Mouse (Mus musculus) embryonic facial prominence, embryonic 14.5 days (tissue): ENCODE data around the gene Fut2. TPM values are rescaled to one million over a fixed set of nuclear protein-coding genes. Genes with fewer than 3 reads are reported as not detected.
A peak's percentile ranks its signal among the peaks of the same experiment; 100 is the strongest.

ENCODE experiments used
- ATAC-seq: fragments of 200-750 bp; cut with Nextera tagmentation; 2 replicates; pipeline ENCODE4 v1.8.0; 2017; ENCODE audit warnings: low read depth, moderate number of reproducible peaks, moderate TSS enrichment
- DNase-seq: peaks from one replicate; pipeline ENCODE4 v3.0.0-alpha.2; 2015; ENCODE audit warnings: low spot score
- H3K27ac ChIP-seq: fragments of 300-500 bp; sonication (generic); replicated peaks from 2 replicates; pipeline ENCODE4 v1.5.1; 2014; ENCODE audit warnings: low read depth, mild to moderate bottlenecking, low read length, moderate library complexity
- H3K27me3 ChIP-seq: fragments of 300-500 bp; sonication (generic); replicated peaks from 2 replicates; pipeline ENCODE4 v1.6.1; 2014; ENCODE audit warnings: low read length; ENCODE audit not compliant: control insufficient read depth, insufficient read depth
- H3K36me3 ChIP-seq: fragments of 300-500 bp; sonication (generic); 2 replicates; pipeline ENCODE4 v1.6.1; 2014; ENCODE audit warnings: low read length, mixed read lengths; ENCODE audit not compliant: control insufficient read depth, insufficient read depth
- H3K4me1 ChIP-seq: fragments of 300-500 bp; sonication (generic); 2 replicates; pipeline ENCODE4 v1.6.1; 2014; ENCODE audit warnings: antibody characterized with exemption, low read length; ENCODE audit not compliant: control insufficient read depth, insufficient read depth
- H3K4me2 ChIP-seq: fragments of 300-500 bp; sonication (generic); 2 replicates; pipeline ENCODE4 v1.6.1; 2014; ENCODE audit warnings: low read depth, mild to moderate bottlenecking, low read length, moderate library complexity, mixed read lengths
- H3K4me3 ChIP-seq: fragments of 300-500 bp; sonication (generic); 2 replicates; pipeline ENCODE4 v1.5.1; 2014; ENCODE audit warnings: low read depth, mild to moderate bottlenecking, low read length
- H3K9ac ChIP-seq: fragments of 300-500 bp; sonication (generic); 2 replicates; pipeline ENCODE4 v1.6.1; 2014; ENCODE audit warnings: low read depth, mild to moderate bottlenecking, low read length, moderate library complexity, mixed read lengths
- H3K9me3 ChIP-seq: fragments of 300-500 bp; sonication (generic); 2 replicates; pipeline ENCODE4 v1.6.1; 2016; ENCODE audit warnings: low read length; ENCODE audit not compliant: control insufficient read depth
- WGBS: fragments of 180-500 bp; shearing (Covaris S2); extraction: QIAGEN DNeasy Blood & Tissue Kit; methylation state at CpG from one replicate; pipeline ENCODE4 v1.1.7; 2014; 5-methylcytosine and 5-hydroxymethylcytosine counted together
- polyA plus RNA-seq: library from polyadenylated mRNA; unstranded; fragments of >200 nt; fragmentation: Nextera tagmentation; extraction: Ambion mirVana; gene quantifications from 2 replicates; pipeline ENCODE4 v1.2.1, GENCODE M21; 2014

Gene Fut2
- polyA plus RNA-seq, 1 experiment from 2014 or later = 1.9 TPM

GRCm38 (mm10) chr7:45630064-45630907 is 35.9 kb downstream of the Fut2 start:
- peaks cover 7% of the 10 kb centered on the region; the same call in 1 of the 2 replicates for H3K4me1 ChIP-seq
- H3K36me3 ChIP-seq = no peaks in the 10 kb centered on the region
- no peak overlapping the region for H3K4me3 ChIP-seq
- H3K4me2 ChIP-seq = no peak overlapping the region
- H3K9me3 ChIP-seq = no peaks in the 10 kb centered on the region
- peaks cover 9% of the 10 kb centered on the region; the same call in 1 of the 2 replicates for H3K27me3 ChIP-seq
- 73% methylated on average over 23 of the region's 23 CpGs for WGBS
- DNase-seq = no peak
- H3K27ac ChIP-seq = no peak overlapping the region
- ATAC-seq = no peak
- no peak overlapping the region for H3K9ac ChIP-seq

DNA sequence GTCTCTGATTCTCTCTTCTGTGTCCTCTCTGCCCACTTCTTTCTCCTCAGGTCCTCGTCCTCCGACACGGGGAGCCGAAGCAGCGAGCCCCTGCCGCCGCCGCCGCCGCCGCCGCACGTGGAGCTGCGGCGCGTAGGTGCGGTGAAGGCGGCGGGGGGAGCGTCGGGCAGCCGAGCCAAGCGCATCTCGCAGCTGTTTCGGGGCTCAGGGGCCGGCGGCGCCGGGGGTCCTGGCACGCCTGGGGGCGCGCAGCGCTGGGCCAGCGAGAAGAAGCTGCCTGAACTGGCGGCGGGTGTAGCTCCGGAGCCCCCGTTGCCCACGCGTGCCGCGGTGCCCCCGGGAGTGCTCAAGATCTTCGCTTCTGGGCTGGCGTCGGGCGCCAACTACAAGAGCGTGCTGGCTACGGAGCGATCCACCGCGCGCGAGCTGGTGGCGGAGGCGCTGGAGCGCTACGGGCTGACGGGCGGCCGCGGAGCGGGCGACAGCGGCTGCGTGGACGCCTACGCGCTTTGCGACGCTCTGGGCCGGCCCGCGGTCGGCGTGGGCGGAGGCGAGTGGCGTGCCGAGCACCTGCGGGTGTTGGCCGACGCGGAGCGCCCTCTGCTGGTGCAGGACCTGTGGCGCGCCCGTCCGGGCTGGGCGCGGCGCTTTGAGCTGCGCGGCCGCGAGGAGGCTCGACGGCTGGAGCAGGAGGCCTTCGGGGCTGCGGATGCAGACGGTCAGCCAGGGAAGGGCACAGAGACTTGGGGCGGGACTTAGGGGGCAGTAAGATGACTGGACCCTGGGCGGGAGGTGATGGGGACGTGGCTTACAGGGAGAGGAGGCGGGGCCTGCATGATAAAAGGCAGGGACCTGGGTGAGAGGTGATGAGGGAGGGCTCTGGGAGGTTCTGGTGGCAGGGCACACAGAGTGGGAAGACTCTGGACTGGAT is 37.6 kb downstream of the Fut2 start:
- H3K27me3 ChIP-seq = peaks cover 9% of the 10 kb centered on the region; the same call in 1 of the 2 replicates
- 1% methylated on average over 69 of the region's 105 CpGs for WGBS

DNA sequence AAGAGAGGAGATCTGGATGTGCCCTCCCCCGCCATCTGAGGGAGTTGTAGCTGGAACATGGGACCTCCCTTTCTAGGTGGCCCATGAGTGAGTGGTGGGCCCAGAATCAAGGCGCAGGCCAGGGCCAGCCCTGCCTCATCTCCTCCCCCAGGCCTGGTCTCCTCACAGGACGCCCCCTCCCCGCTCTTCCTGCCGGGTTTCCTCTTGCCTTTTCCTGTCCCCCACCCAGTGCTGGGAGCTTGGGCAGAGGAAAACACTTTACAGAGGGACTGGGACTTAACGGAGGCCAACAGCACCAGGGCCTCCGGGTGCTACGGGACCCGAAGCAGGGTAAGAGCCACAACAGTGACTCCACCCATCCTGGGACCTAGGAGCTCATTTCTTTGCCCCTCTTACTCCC is 38.9 kb downstream of the Fut2 start, which contains the start of gene Rasip1:
Rasip1 (plus strand) TSS at position 228 of the 400 bp plus-strand sequence.
- ATAC-seq (no peak), DNase-seq (no peak)
- H3K4me1 ChIP-seq = peaks cover 2% of the 10 kb centered on the region; the same call in 1 of the 2 replicates
- H3K27me3 ChIP-seq = peaks cover 9% of the 10 kb centered on the region; the same call in 1 of the 2 replicates
- no peaks in the 10 kb centered on the region for H3K36me3 ChIP-seq
- peak within 1 kb of the TSS; percentile 98 for H3K4me2 ChIP-seq
- no peaks in the 10 kb centered on the region for H3K9me3 ChIP-seq
- peak within 1 kb of the TSS; percentile 66 for H3K4me3 ChIP-seq
- peak within 1 kb of the TSS; percentile 76 for H3K27ac ChIP-seq
- peak within 1 kb of the TSS; percentile 87 for H3K9ac ChIP-seq
- WGBS = 89% methylated on average over 9 of the region's 9 CpGs

More for the DNA sequence above, 37.6 kb downstream of the Fut2 start:
- H3K9me3 ChIP-seq = no peaks in the 10 kb centered on the region
- ATAC-seq (peak; percentile 91), DNase-seq (peak; percentile 93)
- H3K9ac ChIP-seq = peak overlapping the region; percentile 87
- H3K27ac ChIP-seq = peak overlapping the region; percentile 76
- peaks cover 7% of the 10 kb centered on the region; the same call in 1 of the 2 replicates for H3K4me1 ChIP-seq
- peak overlapping the region; percentile 98 for H3K4me2 ChIP-seq
- no peaks in the 10 kb centered on the region for H3K36me3 ChIP-seq
- H3K4me3 ChIP-seq = peak overlapping the region; percentile 66

GRCm38 (mm10) chr7:45626571-45627076 is 39.6 kb downstream of the Fut2 start:
- ATAC-seq = no peak
- Histone ChIP-seq H3K9ac (0 out of 2 replicates have a peak overlapping the region, but pooled peaks have one; percentile 87), H3K4me1 (no peaks in the 10 kb centered on the region; the same call in 1 of the 2 replicates), H3K4me3 (no peak overlapping the region), H3K36me3 (no peaks in the 10 kb centered on the region), H3K4me2 (no peak overlapping the region), H3K27ac (no peak overlapping the region; the same call in 1 of the 2 replicates), H3K9me3 (no peaks in the 10 kb centered on the region), H3K27me3 (peaks cover 9% of the 10 kb centered on the region; the same call in 1 of the 2 replicates)
- 89% methylated on average over 7 of the region's 7 CpGs for WGBS
- DNase-seq = no peak

- H3K9me3 ChIP-seq = no peaks in the 10 kb centered on the region
- DNase-seq (no peak), ATAC-seq (no peak)
- no peak overlapping the region for H3K4me3 ChIP-seq
- H3K36me3 ChIP-seq = no peaks in the 10 kb centered on the region
- no peak overlapping the region for H3K9ac ChIP-seq
- H3K27ac ChIP-seq = no peak overlapping the region
- H3K27me3 ChIP-seq = peaks cover 9% of the 10 kb centered on the region; the same call in 1 of the 2 replicates
- H3K4me1 ChIP-seq = no peaks in the 10 kb centered on the region; the same call in 1 of the 2 replicates
- H3K4me2 ChIP-seq = no peak overlapping the region
- WGBS = 85% methylated on average over 8 of the region's 8 CpGs
Measured at GRCm38 (mm10) chr7:45625481-45625880, 40.7 kb downstream of the Fut2 start.

GRCm38 (mm10) chr7:45624718-45625117 is 41.5 kb downstream of the Fut2 start:
- Histone ChIP-seq H3K4me1 (no peaks in the 10 kb centered on the region; the same call in 1 of the 2 replicates), H3K4me2 (no peak overlapping the region), H3K36me3 (no peaks in the 10 kb centered on the region), H3K9me3 (no peaks in the 10 kb centered on the region), H3K27ac (no peak overlapping the region), H3K27me3 (peaks cover 9% of the 10 kb centered on the region; the same call in 1 of the 2 replicates), H3K4me3 (no peak overlapping the region), H3K9ac (no peak overlapping the region)
- no peak for ATAC-seq
- no peak for DNase-seq
- 85% methylated on average over 3 of the region's 3 CpGs for WGBS

- DNase-seq (no peak), ATAC-seq (no peak)
- no peaks in the 10 kb centered on the region for H3K36me3 ChIP-seq
- no peaks in the 10 kb centered on the region; the same call in 1 of the 2 replicates for H3K4me1 ChIP-seq
- H3K27me3 ChIP-seq = peaks cover 13% of the 10 kb centered on the region; the same call in 1 of the 2 replicates
- no peaks in the 10 kb centered on the region for H3K9me3 ChIP-seq
- no peak overlapping the region for H3K27ac ChIP-seq
- H3K4me2 ChIP-seq = no peak overlapping the region
- no peak overlapping the region for H3K9ac ChIP-seq
- WGBS = 92% methylated on average over 11 of the region's 11 CpGs
- H3K4me3 ChIP-seq = no peak overlapping the region
Measured at GRCm38 (mm10) chr7:45623507-45623906, 42.7 kb downstream of the Fut2 start.

DNA sequence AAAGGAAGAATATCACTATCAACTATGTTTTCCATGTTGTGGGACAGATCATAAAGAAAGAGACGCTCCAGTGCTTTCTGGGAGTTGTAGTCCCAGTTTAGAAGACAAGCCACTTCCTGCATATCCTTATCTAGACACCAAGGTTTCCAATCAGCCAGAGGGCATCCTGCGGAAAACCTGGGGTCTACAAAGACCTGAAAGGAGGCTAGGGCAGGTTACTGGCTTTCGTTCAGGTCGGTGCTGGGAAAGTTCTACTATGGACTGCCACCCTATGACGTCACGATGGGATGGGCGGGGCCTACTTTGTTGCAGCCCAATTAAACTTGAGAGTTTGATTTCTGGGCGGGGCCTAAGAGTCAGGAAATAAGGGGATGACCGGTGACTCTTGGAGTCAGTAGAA is 44.8 kb downstream of the Fut2 start, which contains the start of gene Izumo1:
Izumo1 (plus strand) TSS at position 369 of the 400 bp plus-strand sequence.
- Histone ChIP-seq H3K36me3 (no peaks in the 10 kb centered on the region), H3K9me3 (no peaks in the 10 kb centered on the region), H3K4me1 (peaks cover 5% of the 10 kb centered on the region; the same call in 1 of the 2 replicates), H3K4me2 (no peak within 1 kb of the TSS), H3K9ac (no peak within 1 kb of the TSS), H3K27ac (no peak within 1 kb of the TSS), H3K4me3 (no peak within 1 kb of the TSS), H3K27me3 (peaks cover 16% of the 10 kb centered on the region)
- no peak for ATAC-seq
- DNase-seq = no peak
- 30% methylated on average over 9 of the region's 9 CpGs for WGBS
